Comparison of ENCODE assay signal across 16 mouse cellular contexts in the genomic region with DNA sequence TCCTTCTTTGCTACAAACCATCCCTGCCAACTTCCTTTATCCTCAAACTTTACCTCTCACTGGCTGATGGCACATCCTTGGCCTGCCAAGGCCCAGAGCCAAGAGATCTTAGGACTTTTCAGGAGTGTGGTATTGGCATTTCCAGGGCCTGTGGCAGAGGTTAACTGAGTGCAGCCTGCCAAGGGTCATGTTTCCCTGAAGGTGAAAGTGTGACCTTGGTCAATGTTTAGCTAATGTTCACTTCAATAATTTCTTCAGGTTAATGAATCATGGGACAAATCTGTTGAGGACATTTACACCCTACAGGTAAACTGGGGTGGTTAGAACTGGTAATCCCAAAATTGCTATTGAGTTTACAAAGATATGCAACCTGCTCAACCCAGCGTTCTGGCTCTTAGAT.
"Had no signal": no experiment of that assay in that cellular context is flagged by ENCODE, and none has a peak within 500 bp of the region (broad histone marks: within the 10 kb centered on the region; RNA-seq: fewer than 3 reads in every experiment).

No protein-coding gene starts in this region.

- H3K4me2 ChIP-seq: limb, embryonic 12.5 days; liver, embryonic 12.5 days; lung, embryonic 15.5 days; midbrain, embryonic 11.5 days; midbrain, embryonic 15.5 days; neural tube, embryonic 12.5 days; stomach, embryonic 15.5 days had no signal

- H3K4me3 ChIP-seq: left cerebral cortex, adult 2 months; limb, embryonic 12.5 days; liver, embryonic 12.5 days; lung, embryonic 15.5 days; megakaryocyte, embryonic 14.5 days; midbrain, embryonic 15.5 days; neural tube, embryonic 12.5 days; stomach, embryonic 15.5 days had no signal

- H3K9me3 ChIP-seq: limb, embryonic 12.5 days; liver, embryonic 12.5 days; lung, embryonic 15.5 days; midbrain, embryonic 15.5 days; neural tube, embryonic 12.5 days; stomach, embryonic 15.5 days had no signal

- H3K36me3 ChIP-seq: limb, embryonic 12.5 days; liver, embryonic 12.5 days; lung, embryonic 15.5 days; midbrain, embryonic 15.5 days; neural tube, embryonic 12.5 days; stomach, embryonic 15.5 days had no signal

- H3K27ac ChIP-seq: left cerebral cortex, adult 2 months; limb, embryonic 12.5 days; liver, embryonic 12.5 days; lung, embryonic 15.5 days; macrophage; midbrain, embryonic 15.5 days; neural tube, embryonic 12.5 days; stomach, embryonic 15.5 days had no signal

- DNase-seq: lung, postnatal 14 days; retina, postnatal 1 day; thymus, adult 2 months; thymus, postnatal 25 days had no signal

- H3K9ac ChIP-seq: limb, embryonic 12.5 days; liver, embryonic 12.5 days; lung, embryonic 15.5 days; midbrain, embryonic 15.5 days; neural tube, embryonic 12.5 days; stomach, embryonic 15.5 days had no signal

- H3K27me3 ChIP-seq: limb, embryonic 12.5 days; liver, embryonic 12.5 days; lung, embryonic 15.5 days; megakaryocyte, embryonic 14.5 days; midbrain, embryonic 15.5 days; neural tube, embryonic 12.5 days; stomach, embryonic 15.5 days had no signal

- ATAC-seq: hindbrain, embryonic 16.5 days; inflammation-experienced regulatory T-cells, adult 6 months; liver, embryonic 12.5 days; midbrain, embryonic 15.5 days had no signal

- H3K4me1 ChIP-seq: limb, embryonic 12.5 days; liver, embryonic 12.5 days; lung, embryonic 15.5 days; megakaryocyte, embryonic 14.5 days; midbrain, embryonic 15.5 days; neural tube, embryonic 12.5 days; stomach, embryonic 15.5 days had no signal
